Mouse (Mus musculus): Measurements from ENCODE around the gene Rnasek.

DNA sequence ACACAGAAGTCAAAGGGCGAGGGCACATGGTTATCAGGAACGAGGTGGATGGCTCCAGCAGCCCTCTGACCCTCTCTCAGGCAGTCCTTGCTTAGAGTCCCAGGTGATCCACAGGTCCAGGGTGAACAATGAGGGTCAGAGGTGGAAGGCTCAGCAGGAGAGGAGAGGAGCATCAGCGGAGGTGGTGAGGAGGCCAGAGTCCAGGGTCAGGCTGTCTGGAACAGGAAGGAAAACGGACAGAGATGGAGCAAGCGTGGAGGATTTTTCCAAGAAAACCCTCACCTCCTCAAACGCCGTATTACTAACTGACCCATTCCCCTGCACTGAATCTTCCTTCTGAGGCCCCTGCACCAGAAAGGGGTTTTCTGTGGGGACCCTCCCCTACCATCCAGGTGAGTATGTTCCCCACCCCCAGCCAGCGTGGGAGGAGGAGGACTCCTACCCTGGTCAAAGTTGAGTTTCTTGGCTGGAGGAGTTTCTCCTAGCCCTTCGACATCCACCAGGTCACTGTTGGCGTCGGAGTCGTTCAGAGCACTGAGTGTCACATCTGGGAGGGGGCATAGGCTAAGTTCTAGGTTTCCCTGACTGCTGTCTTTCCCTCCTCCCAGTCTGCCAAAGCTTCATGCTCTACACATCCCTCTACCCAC is 4.3 kb downstream of the Rnasek start:
- TF ChIP-seq USF1 (IDR thresholded peaks at IDR 0.05; ENCODE audit: low read depth) (no peak), POLR2AphosphoS2 (IDR thresholded peaks at IDR 0.05; ENCODE audit: insufficient read length, low read depth) (no peak), E2F4 (IDR thresholded peaks at IDR 0.05; ENCODE audit: insufficient read depth) (no peak), POLR2A (IDR thresholded peaks at IDR 0.05; ENCODE audit: insufficient read length, low read depth) (no peak), MAX (IDR thresholded peaks at IDR 0.05; ENCODE audit: low read depth) (no peak), CEBPB (IDR thresholded peaks at IDR 0.05; ENCODE audit: insufficient read depth, poor library complexity, severe bottlenecking) (no peak), MYOG (IDR thresholded peaks at IDR 0.05; ENCODE audit: control insufficient read depth in 1 of 3, insufficient read depth in 1 of 3, insufficient read length in 2 of 3, low read depth in 2 of 3) (no peak), REST (IDR thresholded peaks at IDR 0.05; ENCODE audit: insufficient read depth, insufficient read length) (no peak), TCF12 (IDR thresholded peaks at IDR 0.05; ENCODE audit: insufficient read depth, poor library complexity, severe bottlenecking) (no peak), MYOD1 (IDR thresholded peaks at IDR 0.05; ENCODE audit: control insufficient read depth in 1 of 3, insufficient read length in 2 of 3, low read depth in 2 of 3) (no peak), TCF3 (IDR thresholded peaks at IDR 0.05; ENCODE audit: insufficient read length, low read depth) (no peak), SRF (IDR thresholded peaks at IDR 0.05; ENCODE audit: control insufficient read depth, insufficient read length, low read depth) (no peak)
